Comparison of ENCODE assay signal across 17 mouse cellular contexts in the genomic region with DNA sequence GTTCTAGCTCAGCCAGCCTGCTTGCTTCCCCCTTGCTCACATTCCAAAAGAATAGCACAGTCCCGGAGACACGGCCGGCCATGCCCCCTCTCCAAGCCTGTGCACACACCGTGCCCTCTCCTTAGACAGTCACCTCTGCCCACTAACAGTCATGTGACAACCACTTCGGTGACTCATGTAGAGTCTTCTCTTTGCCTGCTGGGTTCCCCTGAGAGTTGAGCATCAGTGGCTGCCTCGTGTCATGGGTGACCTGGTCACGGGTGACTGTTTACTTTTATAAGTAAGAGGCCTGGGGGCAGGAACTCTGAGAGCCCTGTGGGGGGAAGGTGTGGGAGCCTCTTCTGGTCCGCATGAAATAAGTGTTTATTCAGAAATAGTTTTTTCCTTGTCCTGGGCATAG. TPM values are rescaled to one million over a fixed set of nuclear protein-coding genes. Genes with fewer than 3 reads are reported as not detected.
A peak's percentile ranks its signal among the peaks of the same experiment; 100 is the strongest.
DNase-seq lines count a peak whose midpoint lies in the region; ATAC-seq lines count a peak whose summit lies in the region.
"Had no signal": no experiment of that assay in that cellular context is flagged by ENCODE, and none has a peak within 500 bp of the region (broad histone marks: within the 10 kb centered on the region; RNA-seq: fewer than 3 reads in every experiment).

No protein-coding gene starts in this region.

- peaks cover 8% of the 10 kb centered on the region for H3K27me3 ChIP-seq in forebrain, embryonic 11.5 days (ENCODE audit: control insufficient read depth, insufficient read depth, low read length)
- H3K27me3 ChIP-seq in hindbrain, embryonic 15.5 days, result no peaks in the 10 kb centered on the region
- H3K27me3 ChIP-seq in splenic B cell, adult 2 months (ENCODE audit: control insufficient read depth, insufficient read depth, low read length, poor library complexity, severe bottlenecking), result no peaks in the 10 kb centered on the region

- no peaks in the 10 kb centered on the region for H3K9me3 ChIP-seq in forebrain, embryonic 11.5 days (ENCODE audit: control insufficient read depth, low read length)
- no peaks in the 10 kb centered on the region for H3K9me3 ChIP-seq in hindbrain, embryonic 15.5 days
- H3K9me3 ChIP-seq: G1E; liver, embryonic 12.5 days had no signal

- peaks cover 69% of the 10 kb centered on the region for H3K4me1 ChIP-seq in forebrain, embryonic 11.5 days (replicated peaks; ENCODE audit: control insufficient read depth, insufficient read depth, low read length)
- peaks cover 78% of the 10 kb centered on the region for H3K4me1 ChIP-seq in hindbrain, embryonic 15.5 days (replicated peaks)

- no peak for ATAC-seq in forebrain, embryonic 11.5 days (replicated peaks; ENCODE audit: low FRiP score)
- no peak for ATAC-seq in hindbrain, embryonic 15.5 days (ENCODE audit: low FRiP score, low read depth)
- ATAC-seq: liver, embryonic 12.5 days had no signal

- H3K36me3 ChIP-seq in forebrain, embryonic 11.5 days (ENCODE audit: control insufficient read depth, insufficient read depth, low read length), result no peaks in the 10 kb centered on the region; the same call in none of the 2 replicates
- peaks cover 10% of the 10 kb centered on the region for H3K36me3 ChIP-seq in hindbrain, embryonic 15.5 days
- H3K36me3 ChIP-seq in splenic B cell, adult 2 months (ENCODE audit: control insufficient read depth, insufficient read depth, low read length, poor library complexity, severe bottlenecking), result no peaks in the 10 kb centered on the region
- H3K36me3 ChIP-seq: G1E; liver, embryonic 12.5 days had no signal

- H3K4me2 ChIP-seq in forebrain, embryonic 11.5 days (ENCODE audit: low read depth, low read length, severe bottlenecking), result peak overlapping the region; percentile 19; the same call in 1 of the 2 replicates
- H3K4me2 ChIP-seq in hindbrain, embryonic 15.5 days, result no peak overlapping the region
- H3K4me2 ChIP-seq: heart, embryonic 11.5 days; liver, embryonic 12.5 days had no signal

- H3K9ac ChIP-seq in forebrain, embryonic 11.5 days (ENCODE audit: low read length), result 0 out of 2 replicates have a peak overlapping the region, but pooled peaks have one; percentile 16
- H3K9ac ChIP-seq in hindbrain, embryonic 15.5 days, result no peak overlapping the region
- H3K9ac ChIP-seq: liver, embryonic 12.5 days had no signal

- DNase-seq in spleen, postnatal 36 days (ENCODE audit: low spot score in 2 of 2), result peak; percentile 51 to 57
- no peak for DNase-seq in spleen, postnatal 4 days (ENCODE audit: low spot score in 2 of 2)
- no peak for DNase-seq in forebrain, embryonic 11.5 days (ENCODE audit: low spot score)
- DNase-seq in splenic B cell, adult 2 months (ENCODE audit: low read depth, low spot score), result peak; percentile 79
- no peak for DNase-seq in kidney, adult 18-20 months
- DNase-seq in adrenal gland, adult 8-10 months, result no peak
- no peak for DNase-seq in heart, postnatal 36 days
- DNase-seq: gastrocnemius, adult 2 months; kidney, postnatal 4 days; right cerebral cortex, postnatal 14 days had no signal

- WGBS in forebrain, embryonic 11.5 days, result 37% methylated on average over 8 of the region's 8 CpGs
- 39% methylated on average over 8 of the region's 8 CpGs for WGBS in hindbrain, embryonic 15.5 days

- peak overlapping the region; percentile 82 for H3K27ac ChIP-seq in forebrain, embryonic 11.5 days (ENCODE audit: low read depth, low read length)
- peak overlapping the region; percentile 92 for H3K27ac ChIP-seq in hindbrain, embryonic 15.5 days (replicated peaks)
- H3K27ac ChIP-seq: gastrocnemius, adult 2 months; liver, embryonic 12.5 days; macrophage had no signal

- H3K4me3 ChIP-seq in forebrain, embryonic 11.5 days (ENCODE audit: low read depth, low read length), result no peak overlapping the region
- H3K4me3 ChIP-seq in hindbrain, embryonic 15.5 days, result no peak overlapping the region
- H3K4me3 ChIP-seq: gastrocnemius, adult 2 months; liver, embryonic 12.5 days had no signal

- intact Hi-C loops in heart, postnatal 36 days (cut with DNase I), result no loop called here

RNA-seq across cellular contexts. Expression of a gene that starts 20.5 kb away (rescaled TPM):
- polyA plus RNA-seq in forebrain, embryonic 11.5 days (2014; fragmentation: Nextera tagmentation; extraction: Ambion mirVana), result 0.36 TPM in 1 of 2 replicates, not detected in the other
- polyA plus RNA-seq in hindbrain, embryonic 15.5 days (2015; fragmentation: Nextera tagmentation; extraction: Ambion mirVana), result 0.55 and 0.60 TPM in 2 replicates
- total RNA-seq in adrenal gland, adult 8-10 months (2022), result 10 to 100 TPM; 12.0 to 27.5 (median 17.3) TPM
- not detected for total RNA-seq in heart, postnatal 36 days (2021)
- total RNA-seq: common myeloid progenitor, adult 5-6 weeks; G1E; gastrocnemius, adult 2 months had no signal
- polyA plus RNA-seq: G1E, macrophage had no signal

RNA-seq across cellular contexts. Expression of a gene that starts 53.0 kb away (rescaled TPM):
- 0.16 TPM in 1 of 2 replicates, not detected in the other for polyA plus RNA-seq in forebrain, embryonic 11.5 days (2014; fragmentation: Nextera tagmentation; extraction: Ambion mirVana)
- 0.35 TPM in 1 of 2 replicates, not detected in the other for polyA plus RNA-seq in hindbrain, embryonic 15.5 days (2015; fragmentation: Nextera tagmentation; extraction: Ambion mirVana)
- 1 to 10 TPM; 1.3 to 3.1 (median 2.3) TPM for total RNA-seq in adrenal gland, adult 8-10 months (2022)
- under 1 TPM; 0.33 to 0.43 TPM for total RNA-seq in heart, postnatal 36 days (2021)
- total RNA-seq: common myeloid progenitor, adult 5-6 weeks; G1E had no signal
- polyA plus RNA-seq: G1E; macrophage; neural tube, embryonic 11.5 days had no signal

Comparison
In these comparisons a context has a peak if more than half of its experiments do, and no peak if none do; other contexts are left out.
1. DNase-seq: peak in spleen, postnatal 36 days (2 of 2) and splenic B cell, adult 2 months (single experiment); none in spleen, postnatal 4 days (0 of 2), forebrain, embryonic 11.5 days (single experiment), kidney, adult 18-20 months (single experiment), adrenal gland, adult 8-10 months (single experiment) and heart, postnatal 36 days (0 of 2).
2. RNA of a gene that starts 20.5 kb away (total RNA-seq): 12.0 to 27.5 TPM in adrenal gland, adult 8-10 months; not detected in heart, postnatal 36 days; every median in the first group is over 10 times any median in the second.